Mouse (Mus musculus) liver, embryonic 14.5 days (tissue): Measurements from ENCODE around the gene Olfr287. TPM values are rescaled to one million over a fixed set of nuclear protein-coding genes. Genes with fewer than 3 reads are reported as not detected.

Source experiments
- ATAC-seq: fragments of 200-750 bp; cut with Nextera tagmentation; 2 replicates; pipeline ENCODE4 v1.8.0; 2017; ENCODE audit warnings: moderate number of reproducible peaks, mild to moderate bottlenecking, moderate library complexity; ENCODE audit not compliant: insufficient read depth
- DNase-seq, 3 experiments: peaks; one replicate each; pipeline ENCODE4 v3.0.0-alpha.2; 2012 to 2013; ENCODE audit warnings: low read depth in 3 of 3, low spot score in 3 of 3
- H3K27ac ChIP-seq: fragments of 300-500 bp; sonication (generic); 2 replicates; pipeline ENCODE4 v1.5.1; 2014; ENCODE audit warnings: moderate library complexity, mild to moderate bottlenecking, control low read depth, inconsistent platforms
- H3K27me3 ChIP-seq: fragments of 300-500 bp; sonication (generic); 2 replicates; pipeline ENCODE4 v1.6.1; 2014; ENCODE audit warnings: mild to moderate bottlenecking, low read length, moderate library complexity; ENCODE audit not compliant: control insufficient read depth, insufficient read depth
- H3K36me3 ChIP-seq: fragments of 300-500 bp; sonication (generic); replicated peaks from 2 replicates; pipeline ENCODE4 v1.6.1; 2014; ENCODE audit warnings: low read depth; ENCODE audit not compliant: control insufficient read depth, insufficient read depth
- H3K4me1 ChIP-seq, 2 experiments: fragments of 200-500 bp in 1 of 2; fragments of 300-500 bp in 1 of 2; sonication (generic) in 1 of 2; replicated peaks; 2 replicates each; pipeline ENCODE4 v1.6.1; 2012 to 2014; ENCODE audit warnings: antibody characterized with exemption in 1 of 2, inconsistent platforms in 1 of 2, low read length in 1 of 2; ENCODE audit not compliant: control insufficient read depth in 2 of 2, insufficient read depth in 2 of 2
- H3K4me2 ChIP-seq: fragments of 300-500 bp; sonication (generic); 2 replicates; pipeline ENCODE4 v1.6.1; 2014; ENCODE audit warnings: low read depth, mild to moderate bottlenecking, control low read depth, moderate library complexity
- H3K4me3 ChIP-seq, 2 experiments: fragments of 200-500 bp in 1 of 2; fragments of 300-500 bp in 1 of 2; sonication (generic) in 1 of 2; 2 replicates each; pipeline ENCODE4 v1.5.1; 2012 to 2014; ENCODE audit warnings: low read depth in 2 of 2, low read length in 2 of 2, mild to moderate bottlenecking in 2 of 2, control low read depth in 1 of 2, inconsistent platforms in 1 of 2, moderate library complexity in 1 of 2; ENCODE audit not compliant: insufficient read depth in 1 of 2
- H3K9ac ChIP-seq: fragments of 300-500 bp; sonication (generic); replicated peaks from 2 replicates; pipeline ENCODE4 v1.6.1; 2014; ENCODE audit warnings: mild to moderate bottlenecking, control low read depth, moderate library complexity
- H3K9me3 ChIP-seq: fragments of 300-500 bp; sonication (generic); 2 replicates; pipeline ENCODE4 v1.6.1; 2016; ENCODE audit warnings: low read length, mixed read lengths; ENCODE audit not compliant: control insufficient read depth
- CTCF ChIP-seq: IDR thresholded peaks from 2 replicates; pipeline ENCODE4 v1.5.1; 2016; ENCODE audit warnings: antibody characterized with exemption, low read depth, control low read depth
- EP300 ChIP-seq: IDR thresholded peaks from 2 replicates; pipeline ENCODE4 v1.6.1; 2016; ENCODE audit warnings: antibody characterized with exemption, low read depth
- WGBS: fragments of 180-500 bp; shearing (Covaris S2); extraction: QIAGEN DNeasy Blood & Tissue Kit; methylation state at CpG from one replicate; pipeline ENCODE4 v1.1.7; 2014; ENCODE audit not compliant: insufficient replicate concordance; 5-methylcytosine and 5-hydroxymethylcytosine counted together
- polyA plus RNA-seq, 2 experiments: library from polyadenylated mRNA; depleted of rRNA in 1 of 2; stranded (reverse) in 1 of 2; unstranded in 1 of 2; fragments of >200 nt; fragmentation: Nextera tagmentation in 1 of 2; extraction: Ambion mirVana in 1 of 2; gene quantifications; 2 replicates each; pipeline versions ENCODE4 v1.2.1 to v1.2.3; 2012 to 2014

Olfr287 gene
- polyA plus RNA-seq, 2 experiments = not detected

DNA sequence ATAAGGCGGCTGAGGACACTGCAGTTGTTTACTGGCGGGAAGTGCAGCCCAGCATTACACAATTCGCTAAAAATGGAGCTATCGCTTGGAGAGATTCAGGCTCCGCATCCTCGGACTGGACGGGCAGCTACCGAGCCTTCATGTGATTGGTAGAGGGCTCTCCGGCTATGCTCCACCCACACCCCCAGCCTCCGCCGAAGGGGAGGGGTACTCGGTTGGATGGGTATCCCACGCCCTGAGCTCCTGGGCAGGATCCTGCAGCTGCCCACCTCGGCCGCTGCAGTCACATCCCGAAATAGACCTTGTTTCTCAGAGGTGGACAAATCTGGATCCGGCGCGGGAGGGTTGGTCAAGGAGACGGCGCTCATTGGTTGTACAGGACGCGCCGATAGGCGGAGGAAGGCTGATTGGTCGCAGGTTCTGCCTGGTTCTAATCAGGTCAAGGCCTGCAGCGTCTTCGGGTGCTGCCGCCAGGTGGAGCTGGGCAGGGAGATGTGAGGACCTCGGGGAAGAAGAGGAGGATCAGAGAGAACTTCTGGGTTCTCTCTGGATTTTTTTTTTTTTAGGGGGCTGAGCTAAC lies 39.6 kb downstream of the Olfr287 start:
- Histone ChIP-seq H3K9me3 (no peaks in the 10 kb centered on the region), H3K27ac (no peak overlapping the region), H3K4me2 (peak overlapping the region; percentile 58), H3K4me1 (peaks cover 0 to 8% of the 10 kb centered on the region in 2 experiments; a peak in 2 of 4 replicates), H3K9ac (no peak overlapping the region), H3K4me3 (peak overlapping the region; percentile 43 to 54), H3K36me3 (no peaks in the 10 kb centered on the region), H3K27me3 (peaks cover 7% of the 10 kb centered on the region)
- peak; percentile 57 to 64 (median 59) for DNase-seq
- ATAC-seq = peak; percentile 97
- WGBS = under 1% methylated on average over 30 of the region's 30 CpGs
- TF ChIP-seq EP300 (no peak), CTCF (peak; percentile 84)

DNA sequence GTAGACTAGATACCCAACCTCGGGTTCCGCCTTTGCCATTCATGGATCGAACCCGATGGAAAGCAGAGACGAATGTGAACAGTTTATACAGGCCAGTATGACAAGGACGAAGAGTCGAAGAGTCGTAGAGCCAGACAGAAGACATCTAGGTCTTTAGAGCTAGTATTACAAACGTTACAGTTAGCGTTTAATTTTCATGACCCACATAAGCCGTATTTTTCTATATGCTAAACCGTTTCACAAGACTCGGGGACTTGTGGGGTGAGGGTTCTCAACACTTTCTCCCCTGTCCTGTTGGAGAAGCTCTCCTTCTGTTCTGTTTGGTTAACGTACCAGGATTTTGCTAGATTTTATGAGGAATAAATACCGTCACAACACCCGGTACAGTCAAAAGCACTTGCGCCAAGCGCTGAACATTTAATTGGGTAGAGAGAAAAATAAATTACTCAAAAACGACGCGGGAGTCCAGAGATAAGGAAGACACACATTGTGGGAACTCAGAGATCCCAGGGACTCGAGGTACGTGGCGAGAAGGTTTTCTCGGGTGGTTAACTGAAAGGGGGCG lies 40.2 kb downstream of the Olfr287 start:
- WGBS = 11% methylated on average over 26 of the region's 26 CpGs
- Histone ChIP-seq H3K9me3 (no peaks in the 10 kb centered on the region), H3K27me3 (peaks cover 7% of the 10 kb centered on the region), H3K9ac (no peak overlapping the region), H3K4me3 (peak overlapping the region; percentile 43 to 54; a peak in 3 of 4 replicates), H3K4me1 (peaks cover 0 to 8% of the 10 kb centered on the region in 2 experiments; a peak in 2 of 4 replicates), H3K4me2 (peak overlapping the region; percentile 58), H3K36me3 (no peaks in the 10 kb centered on the region), H3K27ac (no peak overlapping the region)
- ATAC-seq (no peak), DNase-seq (no peak)
- TF ChIP-seq EP300 (no peak), CTCF (no peak)

DNA sequence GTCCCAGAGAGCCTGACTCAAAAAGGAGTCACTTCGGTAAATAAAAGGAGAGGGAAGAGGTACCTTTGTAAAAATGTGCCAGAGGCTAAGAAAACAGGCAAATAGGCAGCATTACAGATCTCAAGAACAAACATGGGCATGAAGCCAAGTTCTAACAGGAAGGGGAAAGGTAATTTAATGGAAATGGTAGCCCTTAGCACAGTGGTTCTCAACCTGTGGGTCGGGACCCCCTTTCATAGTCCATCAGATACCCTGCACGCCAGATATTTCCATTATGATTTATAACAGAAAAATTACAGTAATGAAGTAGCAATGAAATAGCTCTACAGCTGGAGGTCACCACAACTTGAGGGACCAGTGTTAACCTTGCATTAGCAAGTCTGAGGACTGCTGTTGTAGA lies 43.5 kb downstream of the Olfr287 start:
- Histone ChIP-seq H3K9me3 (no peaks in the 10 kb centered on the region), H3K27me3 (peaks cover 11% of the 10 kb centered on the region), H3K27ac (no peak overlapping the region), H3K36me3 (no peaks in the 10 kb centered on the region), H3K4me1 (peaks cover 0 to 8% of the 10 kb centered on the region in 2 experiments; a peak in 2 of 4 replicates), H3K4me3 (no peak overlapping the region), H3K4me2 (no peak overlapping the region), H3K9ac (no peak overlapping the region)
- ATAC-seq (no peak), DNase-seq (no peak)
- WGBS = 48% methylated on average over 3 of the region's 3 CpGs
- no peak for TF ChIP-seq CTCF
- no peak for TF ChIP-seq EP300

DNA sequence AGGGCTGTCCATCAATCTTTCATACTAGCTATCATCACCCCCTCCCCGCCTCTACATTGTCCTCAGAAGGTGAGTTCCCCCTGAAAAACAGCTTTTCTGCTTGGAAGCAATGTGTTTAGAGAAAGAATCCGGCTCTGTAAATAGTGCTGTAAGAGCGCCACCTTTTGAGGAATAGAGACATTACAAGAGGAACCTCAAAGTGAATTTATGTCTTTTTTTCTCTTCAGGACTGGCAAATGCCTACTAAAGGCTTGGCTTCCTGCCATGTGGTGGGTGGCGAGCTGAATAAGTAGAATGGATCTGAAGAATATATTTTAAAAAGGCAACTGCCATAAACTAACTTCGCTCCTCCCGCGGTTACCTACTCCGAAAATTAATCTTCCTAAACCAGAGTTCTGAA lies 47.0 kb downstream of the Olfr287 start:
- Histone ChIP-seq H3K36me3 (no peaks in the 10 kb centered on the region), H3K4me1 (no peaks in the 10 kb centered on the region), H3K9me3 (no peaks in the 10 kb centered on the region), H3K27me3 (peaks cover 29% of the 10 kb centered on the region), H3K27ac (no peak overlapping the region), H3K4me3 (no peak overlapping the region), H3K4me2 (no peak overlapping the region), H3K9ac (no peak overlapping the region)
- DNase-seq (peak in 2 of 3 experiments; percentile 11 to 19), ATAC-seq (no peak)
- WGBS = 31% methylated on average over 8 of the region's 8 CpGs
- peak; percentile 52; the same call in 1 of the 2 replicates for TF ChIP-seq CTCF
- TF ChIP-seq EP300 = no peak

DNA sequence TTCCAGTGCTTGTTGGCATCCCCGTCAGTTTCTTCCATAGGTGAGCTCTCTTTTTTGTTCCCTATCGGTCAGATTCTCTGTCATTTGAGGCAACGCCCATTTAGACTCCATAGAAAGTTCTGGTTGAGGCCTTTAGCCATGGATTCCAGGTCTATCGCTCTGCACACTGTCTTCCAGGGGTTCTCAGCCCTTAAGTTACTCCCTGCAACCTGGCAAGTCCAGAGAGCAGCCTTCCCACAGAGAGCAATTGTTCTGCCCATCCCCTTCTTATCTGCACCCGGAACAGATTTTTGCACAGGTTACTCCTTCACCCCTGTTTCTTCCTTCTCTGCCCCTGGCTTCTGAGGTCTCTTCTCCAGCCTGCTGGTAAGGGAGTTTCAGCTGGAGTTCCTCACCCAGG lies 48.7 kb downstream of the Olfr287 start:
- H3K9ac ChIP-seq = no peak overlapping the region
- WGBS = 51% methylated on average over 5 of the region's 5 CpGs
- DNase-seq = no peak
- no peaks in the 10 kb centered on the region for H3K36me3 ChIP-seq
- H3K27ac ChIP-seq = no peak overlapping the region
- TF ChIP-seq CTCF = no peak
- TF ChIP-seq EP300 = no peak
- H3K4me1 ChIP-seq = no peaks in the 10 kb centered on the region
- H3K9me3 ChIP-seq = no peaks in the 10 kb centered on the region
- ATAC-seq = no peak
- no peak overlapping the region for H3K4me3 ChIP-seq
- peaks cover 46% of the 10 kb centered on the region for H3K27me3 ChIP-seq
- H3K4me2 ChIP-seq = no peak overlapping the region
